Mouse (Mus musculus): ENCODE data around the gene Trim66. TPM values are rescaled to one million over a fixed set of nuclear protein-coding genes. Genes with fewer than 3 reads are reported as not detected.

The Trim66 gene
- 0.08 and 0.09 TPM in 2 replicates for polyA plus RNA-seq (2012; rRNA removed)

DNA sequence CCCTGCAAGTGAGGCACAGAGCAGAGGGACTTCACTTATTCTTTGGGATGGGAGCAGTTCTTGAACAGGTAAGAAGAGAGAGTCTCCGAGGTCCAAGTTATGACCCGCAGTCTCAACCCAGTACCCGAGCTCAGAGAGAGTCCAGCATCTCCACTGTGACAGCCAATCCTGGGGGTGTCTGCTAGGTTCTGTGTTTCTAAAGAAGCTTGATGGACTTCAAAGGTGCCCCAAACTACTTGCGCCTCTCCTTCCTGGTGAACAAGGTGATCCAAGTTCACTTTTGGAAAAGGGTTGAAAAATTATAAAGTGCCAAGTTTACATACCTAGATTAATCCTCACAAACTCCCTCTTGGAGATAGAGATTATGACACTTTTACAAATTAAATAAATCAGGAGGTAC lies at the start of gene Trim66:
Gene Trim66 (minus strand): TSS at position 101 of the 400 bp plus-strand sequence.
- Histone ChIP-seq H3K4me3 (replicated peaks; ENCODE audit: extremely low read depth, low read depth, low read length) (no peak within 1 kb of the TSS), H3K4me1 (ENCODE audit: control insufficient read depth, insufficient read depth, low read length) (no peaks in the 10 kb centered on the region)
- 87% methylated on average over 4 of the region's 4 CpGs for WGBS
- no peak for TF ChIP-seq POLR2A (IDR thresholded peaks at IDR 0.05; ENCODE audit: borderline replicate concordance, extremely low read depth, low read depth, low read length)
- no peak for TF ChIP-seq CTCF (IDR thresholded peaks at IDR 0.05; ENCODE audit: insufficient read depth, low read length)
- no peak for DNase-seq

DNA sequence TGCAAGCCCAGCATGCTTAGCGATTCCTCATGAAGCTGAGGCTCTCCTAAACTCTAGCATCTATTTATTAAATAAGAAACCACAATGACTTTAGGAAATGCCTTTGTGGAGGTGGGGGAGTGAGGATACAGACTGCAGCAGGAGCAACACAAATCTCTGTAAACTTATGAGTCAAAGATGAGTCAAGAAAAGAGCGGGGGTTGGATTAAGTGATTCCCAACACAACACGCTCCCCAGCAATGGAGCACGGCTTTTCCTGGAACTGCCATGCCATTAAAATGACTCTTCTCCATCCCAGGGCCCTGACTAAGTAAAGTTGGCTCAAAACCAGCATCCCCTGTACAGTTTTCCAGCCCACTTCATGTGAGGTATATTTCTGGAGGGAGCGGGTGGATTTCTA lies 38.8 kb upstream of the Trim66 start:
- WGBS, result 57% methylated on average over 5 of the region's 5 CpGs
- Histone ChIP-seq H3K4me3 (replicated peaks; ENCODE audit: extremely low read depth, low read depth, low read length) (no peak overlapping the region), H3K4me1 (ENCODE audit: control insufficient read depth, insufficient read depth, low read length) (peaks cover 30% of the 10 kb centered on the region)
- DNase-seq, result no peak
- TF ChIP-seq CTCF (IDR thresholded peaks at IDR 0.05; ENCODE audit: insufficient read depth, low read length) (no peak), POLR2A (IDR thresholded peaks at IDR 0.05; ENCODE audit: borderline replicate concordance, extremely low read depth, low read depth, low read length) (no peak)

DNA sequence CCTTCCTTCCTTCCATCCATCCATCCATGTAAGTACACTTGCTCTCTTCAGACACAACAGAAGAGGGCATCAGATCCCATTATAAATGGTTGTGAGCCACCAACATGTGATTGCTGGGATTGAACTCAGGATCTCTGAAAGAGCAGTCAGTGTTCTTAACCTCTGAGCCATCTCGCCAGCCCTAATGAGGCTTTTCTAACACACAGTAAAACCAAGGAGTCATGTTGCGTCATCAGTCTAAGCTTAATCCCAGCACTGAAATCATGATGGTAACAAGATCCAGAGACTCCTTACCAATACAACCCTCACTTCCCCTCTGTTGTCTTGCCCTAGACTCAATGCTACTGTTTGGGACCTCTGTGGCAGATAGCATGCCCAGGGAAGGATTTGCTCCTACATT lies 38.3 kb upstream of the Trim66 start:
- TF ChIP-seq POLR2A (IDR thresholded peaks at IDR 0.05; ENCODE audit: borderline replicate concordance, extremely low read depth, low read depth, low read length) (no peak), CTCF (IDR thresholded peaks at IDR 0.05; ENCODE audit: insufficient read depth, low read length) (no peak)
- peaks cover 31% of the 10 kb centered on the region for H3K4me1 ChIP-seq (ENCODE audit: control insufficient read depth, insufficient read depth, low read length)
- 87% methylated on average over 2 of the region's 2 CpGs for WGBS

DNA sequence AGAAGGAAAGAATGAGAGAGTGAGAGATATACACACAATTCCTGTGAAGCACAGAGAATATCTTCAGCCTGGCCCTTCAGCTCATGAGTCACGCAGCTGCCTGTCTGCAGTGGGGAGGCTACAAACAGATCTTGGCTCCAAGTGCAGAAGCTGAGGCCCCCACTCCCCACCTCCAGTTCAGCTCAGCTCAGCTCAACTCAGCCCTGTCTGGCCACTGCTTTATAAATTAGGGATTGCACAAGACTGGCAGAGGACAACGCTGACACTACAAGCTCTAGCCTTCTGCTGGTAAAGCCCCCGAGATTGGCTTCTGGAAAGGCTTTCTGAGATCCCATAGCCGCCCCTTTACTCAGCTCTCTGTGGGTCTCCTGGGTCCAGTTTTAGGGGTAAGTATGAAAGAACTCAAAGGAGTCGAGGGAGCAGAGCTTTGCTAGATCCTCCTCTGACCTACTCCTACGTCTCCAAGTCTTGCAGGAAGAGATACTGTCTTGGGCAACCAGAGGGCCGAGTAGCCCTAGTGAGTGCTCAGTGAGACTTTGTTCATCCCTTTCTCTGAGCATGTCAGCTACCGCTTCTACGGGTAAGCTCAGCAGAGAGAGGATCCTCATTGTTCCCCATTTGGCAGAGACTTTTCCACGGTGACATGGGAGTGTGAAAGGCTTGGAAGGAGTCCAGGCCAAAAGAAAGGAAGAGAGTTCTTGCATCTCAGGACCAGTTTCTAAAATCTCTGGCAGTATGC lies 37.5 kb upstream of the Trim66 start:
- no peak for DNase-seq
- no peak for TF ChIP-seq POLR2A (IDR thresholded peaks at IDR 0.05; ENCODE audit: borderline replicate concordance, extremely low read depth, low read depth, low read length)
- TF ChIP-seq CTCF (IDR thresholded peaks at IDR 0.05; ENCODE audit: insufficient read depth, low read length), result no peak

More for the DNA sequence above, 38.3 kb upstream of the Trim66 start:
- H3K4me3 ChIP-seq (replicated peaks; ENCODE audit: extremely low read depth, low read depth, low read length), result no peak overlapping the region
- DNase-seq, result no peak

DNA sequence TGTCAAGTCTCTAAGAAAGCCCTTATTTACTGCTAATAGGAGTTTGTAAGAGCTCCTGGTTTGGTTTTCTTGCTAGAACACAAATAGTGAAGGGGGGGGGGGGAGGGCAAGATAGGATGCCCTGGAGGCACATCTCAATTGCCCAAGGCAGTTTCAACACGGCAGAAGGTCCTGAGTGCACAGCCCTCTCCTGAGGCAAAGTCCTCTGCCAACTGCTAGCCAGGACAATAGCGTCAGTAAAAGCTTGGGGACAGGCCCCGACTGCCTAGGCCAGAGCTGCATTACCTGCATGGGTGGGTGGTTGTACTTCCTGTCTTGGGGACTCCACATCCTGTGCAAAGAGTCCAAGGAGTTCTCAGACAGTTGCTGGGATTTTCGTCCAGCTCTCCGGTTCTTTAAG lies 36.9 kb upstream of the Trim66 start:
- Histone ChIP-seq H3K4me3 (replicated peaks; ENCODE audit: extremely low read depth, low read depth, low read length) (no peak overlapping the region), H3K4me1 (ENCODE audit: control insufficient read depth, insufficient read depth, low read length) (peaks cover 24% of the 10 kb centered on the region)
- no peak for DNase-seq
- TF ChIP-seq POLR2A (IDR thresholded peaks at IDR 0.05; ENCODE audit: borderline replicate concordance, extremely low read depth, low read depth, low read length) (no peak), CTCF (IDR thresholded peaks at IDR 0.05; ENCODE audit: insufficient read depth, low read length) (no peak)
- 40% methylated on average over 5 of the region's 5 CpGs for WGBS

More for the DNA sequence above, 37.5 kb upstream of the Trim66 start:
- 44% methylated on average over 10 of the region's 10 CpGs for WGBS
- Histone ChIP-seq H3K4me3 (replicated peaks; ENCODE audit: extremely low read depth, low read depth, low read length) (no peak overlapping the region), H3K4me1 (ENCODE audit: control insufficient read depth, insufficient read depth, low read length) (peaks cover 28% of the 10 kb centered on the region)

DNA sequence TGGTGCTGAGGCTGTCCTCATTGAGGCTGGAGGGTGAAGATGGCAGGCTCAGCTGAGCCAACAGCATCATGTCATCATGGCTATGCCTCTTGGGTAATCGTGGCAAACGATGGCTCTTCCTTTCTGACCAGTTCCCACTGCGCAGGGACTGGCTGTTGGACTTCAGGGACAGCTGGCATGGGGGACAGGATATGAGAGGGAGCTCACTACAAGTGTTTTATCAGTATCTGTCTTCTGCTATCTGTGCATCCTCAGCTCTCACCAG lies 34.4 kb upstream of the Trim66 start:
- H3K4me3 ChIP-seq (replicated peaks; ENCODE audit: extremely low read depth, low read depth, low read length), result no peak overlapping the region
- DNase-seq, result no peak
- peaks cover 18% of the 10 kb centered on the region for H3K4me1 ChIP-seq (ENCODE audit: control insufficient read depth, insufficient read depth, low read length)
- WGBS, result 66% methylated on average over 3 of the region's 3 CpGs
- TF ChIP-seq POLR2A (IDR thresholded peaks at IDR 0.05; ENCODE audit: borderline replicate concordance, extremely low read depth, low read depth, low read length), result no peak
- no peak for TF ChIP-seq CTCF (IDR thresholded peaks at IDR 0.05; ENCODE audit: insufficient read depth, low read length)

DNA sequence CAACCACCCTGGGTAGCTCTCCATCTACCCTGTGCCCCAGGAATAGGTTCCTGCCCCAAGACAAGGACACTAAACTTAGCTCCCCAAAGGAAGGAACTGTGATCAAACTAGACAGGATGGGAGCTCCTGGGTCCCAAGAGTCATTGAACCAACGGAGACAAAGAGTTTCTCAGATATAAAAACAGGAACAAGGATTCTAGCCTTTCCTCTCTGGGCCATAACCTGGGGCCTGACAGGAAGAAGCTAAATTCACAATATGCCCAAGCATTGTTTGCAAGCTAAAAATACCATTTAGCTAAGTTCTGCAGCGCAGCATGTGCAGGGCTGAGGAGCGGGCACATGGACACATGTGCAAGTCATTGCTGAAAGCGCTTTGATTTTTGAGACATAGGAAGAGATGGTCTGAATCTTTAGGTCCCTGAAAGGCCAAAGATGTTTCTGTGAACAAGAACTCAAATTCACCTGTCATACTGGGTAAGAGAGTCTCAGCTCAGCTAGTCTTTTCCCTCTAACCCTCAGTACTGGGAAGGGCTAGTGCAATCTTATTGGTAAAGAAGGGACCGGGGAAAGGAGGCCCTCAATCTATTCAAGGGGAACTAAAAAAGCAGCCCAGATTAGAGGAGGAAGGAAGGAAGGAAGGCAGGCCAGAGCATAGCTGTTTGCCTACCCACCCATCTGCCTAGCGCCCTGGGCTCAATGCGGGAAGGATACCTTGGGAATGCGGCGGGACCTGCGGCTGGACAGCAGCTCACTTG lies 33.9 kb upstream of the Trim66 start:
- TF ChIP-seq POLR2A (IDR thresholded peaks at IDR 0.05; ENCODE audit: borderline replicate concordance, extremely low read depth, low read depth, low read length) (no peak), CTCF (IDR thresholded peaks at IDR 0.05; ENCODE audit: insufficient read depth, low read length) (no peak)
- Histone ChIP-seq H3K4me3 (replicated peaks; ENCODE audit: extremely low read depth, low read depth, low read length) (no peak overlapping the region), H3K4me1 (ENCODE audit: control insufficient read depth, insufficient read depth, low read length) (peaks cover 19% of the 10 kb centered on the region)
- no peak for DNase-seq
- 49% methylated on average over 10 of the region's 10 CpGs for WGBS

DNA sequence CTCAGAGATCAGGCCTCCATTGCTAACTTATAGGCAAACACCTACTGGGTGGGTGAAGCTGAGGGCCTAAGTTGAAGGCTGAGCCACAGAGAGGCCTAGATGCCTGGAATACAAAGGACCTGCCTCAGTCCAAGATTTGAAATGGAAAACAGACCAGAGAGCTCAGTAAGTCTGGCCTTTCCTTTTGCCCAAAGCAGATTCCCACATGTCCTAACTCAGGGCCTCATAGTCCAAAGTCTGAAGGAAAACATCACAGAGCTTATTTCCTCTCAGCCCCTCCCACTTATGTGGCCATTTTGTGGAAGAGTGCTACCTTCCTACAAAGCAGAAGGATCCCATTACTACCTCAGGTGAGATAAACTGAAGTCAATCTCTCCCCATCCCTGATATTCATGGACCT lies 33.0 kb upstream of the Trim66 start:
- Histone ChIP-seq H3K4me3 (replicated peaks; ENCODE audit: extremely low read depth, low read depth, low read length) (no peak overlapping the region), H3K4me1 (ENCODE audit: control insufficient read depth, insufficient read depth, low read length) (peaks cover 20% of the 10 kb centered on the region)
- no peak for DNase-seq
- TF ChIP-seq CTCF (IDR thresholded peaks at IDR 0.05; ENCODE audit: insufficient read depth, low read length) (no peak), POLR2A (IDR thresholded peaks at IDR 0.05; ENCODE audit: borderline replicate concordance, extremely low read depth, low read depth, low read length) (no peak)

DNA sequence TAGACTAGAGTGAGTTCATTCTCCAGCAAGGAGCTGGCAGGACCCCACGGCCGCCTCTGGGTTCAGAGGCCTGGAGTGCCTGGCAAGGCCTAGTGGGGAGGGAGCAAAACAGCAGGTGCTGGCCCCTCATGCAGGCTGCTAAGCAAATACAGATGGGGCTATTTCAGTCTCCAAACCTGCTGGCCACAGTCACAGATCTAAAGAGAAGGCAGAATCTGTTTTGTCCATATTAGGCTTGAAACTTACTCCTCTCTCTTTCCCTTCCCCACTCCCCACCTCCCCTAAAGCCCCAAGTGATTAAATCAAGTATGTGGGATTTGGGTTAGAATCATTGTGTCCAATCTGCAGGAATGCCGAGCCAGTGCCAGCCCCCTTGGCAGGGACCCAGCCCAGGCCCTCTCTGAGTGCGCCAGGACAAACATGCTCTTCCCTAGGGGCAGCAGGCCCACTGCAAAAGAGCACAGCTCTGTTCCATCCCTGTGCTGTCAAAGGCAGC lies 28.6 kb upstream of the Trim66 start:
- WGBS, result 36% methylated on average over 4 of the region's 4 CpGs
- Histone ChIP-seq H3K4me1 (ENCODE audit: control insufficient read depth, insufficient read depth, low read length) (peaks cover 6% of the 10 kb centered on the region), H3K4me3 (replicated peaks; ENCODE audit: extremely low read depth, low read depth, low read length) (no peak overlapping the region)
- no peak for TF ChIP-seq POLR2A (IDR thresholded peaks at IDR 0.05; ENCODE audit: borderline replicate concordance, extremely low read depth, low read depth, low read length)
- TF ChIP-seq CTCF (IDR thresholded peaks at IDR 0.05; ENCODE audit: insufficient read depth, low read length), result no peak
- no peak for DNase-seq

DNA sequence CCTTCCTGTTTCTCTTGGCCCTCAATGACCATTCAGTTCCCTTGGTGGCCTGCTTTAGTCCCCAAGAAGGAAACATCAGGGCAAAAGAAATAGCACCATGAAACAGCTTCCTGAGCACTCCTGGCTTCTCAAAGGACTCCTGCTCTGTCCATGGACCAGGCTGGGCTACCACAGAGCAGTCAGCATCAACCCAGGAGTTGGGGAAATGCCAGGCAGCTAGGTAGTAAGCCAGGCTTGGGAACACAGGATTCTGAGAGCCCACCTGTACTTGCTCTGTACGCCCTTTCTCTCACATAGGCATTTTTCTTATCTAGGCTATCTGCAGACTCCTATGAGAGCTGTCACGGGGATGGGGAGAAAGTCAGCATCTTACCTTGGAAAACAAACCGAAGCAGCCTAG lies 27.0 kb upstream of the Trim66 start:
- H3K4me3 ChIP-seq (replicated peaks; ENCODE audit: extremely low read depth, low read depth, low read length), result no peak overlapping the region
- WGBS, result 85% methylated on average over 3 of the region's 3 CpGs
- TF ChIP-seq POLR2A (IDR thresholded peaks at IDR 0.05; ENCODE audit: borderline replicate concordance, extremely low read depth, low read depth, low read length) (no peak), CTCF (IDR thresholded peaks at IDR 0.05; ENCODE audit: insufficient read depth, low read length) (no peak)
- DNase-seq, result no peak
- H3K4me1 ChIP-seq (ENCODE audit: control insufficient read depth, insufficient read depth, low read length), result peaks cover 13% of the 10 kb centered on the region
